Mouse (Mus musculus): ENCODE measurements around the gene Tgfb1.
A peak's percentile ranks its signal among the peaks of the same experiment; 100 is the strongest.

DNA sequence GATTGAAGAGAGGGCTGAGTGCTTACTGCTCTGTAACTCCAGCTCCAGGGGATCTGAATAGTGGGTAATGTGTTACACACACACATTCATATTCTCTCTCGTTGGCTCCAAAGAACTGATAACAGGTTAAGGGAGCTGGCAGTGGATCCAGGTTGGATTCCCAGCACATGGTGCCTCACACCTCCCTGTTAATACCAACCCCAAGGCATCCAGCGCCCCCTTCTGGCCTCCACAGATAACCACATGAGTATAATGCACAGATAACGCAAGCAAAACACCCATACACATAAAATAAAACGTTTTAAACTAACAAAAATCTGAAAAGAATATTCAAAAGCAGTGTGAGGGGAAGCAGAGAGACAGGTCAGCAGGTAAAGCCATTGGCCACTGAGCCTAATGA lies 14.4 kb upstream of the Tgfb1 start:
- TF ChIP-seq CTCF (IDR thresholded peaks at IDR 0.05; ENCODE audit: low read depth, low read length): peak; percentile 37; the same call in 1 of the 2 replicates
- TF ChIP-seq POLR2A (IDR thresholded peaks at IDR 0.05; ENCODE audit: extremely low read depth, insufficient read depth, low read length): no peak

Measured in liver, adult 2 months (tissue).